Mouse (Mus musculus) hindbrain, embryonic 14.5 days (tissue): ENCODE results near the gene Clcn6. TPM values are rescaled to one million over a fixed set of nuclear protein-coding genes. Genes with fewer than 3 reads are reported as not detected.

Experiments used
- ATAC-seq: fragments of 200-750 bp; cut with Nextera tagmentation; 2 replicates; pipeline ENCODE4 v1.8.0; 2017; ENCODE audit warnings: moderate number of reproducible peaks, mild to moderate bottlenecking, moderate TSS enrichment, moderate library complexity; ENCODE audit not compliant: low FRiP score
- DNase-seq: peaks from one replicate; pipeline ENCODE4 v3.0.0-alpha.2; 2015; ENCODE audit warnings: low spot score
- H3K27ac ChIP-seq: fragments of 300-500 bp; sonication (generic); 2 replicates; pipeline ENCODE4 v1.5.1; 2014; ENCODE audit warnings: mild to moderate bottlenecking, moderate library complexity
- H3K27me3 ChIP-seq: fragments of 300-500 bp; sonication (generic); 2 replicates; pipeline ENCODE4 v1.6.1; 2014; ENCODE audit warnings: mild to moderate bottlenecking, low read length, mixed read lengths; ENCODE audit not compliant: control insufficient read depth, insufficient read depth
- H3K36me3 ChIP-seq: fragments of 300-500 bp; sonication (generic); replicated peaks from 2 replicates; pipeline ENCODE4 v1.6.1; 2014; ENCODE audit not compliant: control insufficient read depth, insufficient read depth
- H3K4me1 ChIP-seq: fragments of 300-500 bp; sonication (generic); replicated peaks from 2 replicates; pipeline ENCODE4 v1.6.1; 2014; ENCODE audit warnings: antibody characterized with exemption, low read length, mixed read lengths; ENCODE audit not compliant: control insufficient read depth, insufficient read depth
- H3K4me2 ChIP-seq: fragments of 300-500 bp; sonication (generic); replicated peaks from 2 replicates; pipeline ENCODE4 v1.6.1; 2014; ENCODE audit warnings: mild to moderate bottlenecking, moderate library complexity
- H3K4me3 ChIP-seq: fragments of 300-500 bp; sonication (generic); replicated peaks from 2 replicates; pipeline ENCODE4 v1.5.1; 2014; ENCODE audit warnings: mild to moderate bottlenecking, low read length
- H3K9ac ChIP-seq: fragments of 300-500 bp; sonication (generic); 2 replicates; pipeline ENCODE4 v1.6.1; 2014
- H3K9me3 ChIP-seq: fragments of 300-500 bp; sonication (generic); 2 replicates; pipeline ENCODE4 v1.6.1; 2016; ENCODE audit warnings: low read length; ENCODE audit not compliant: control insufficient read depth
- WGBS: fragments of 180-500 bp; shearing (Covaris S2); extraction: QIAGEN DNeasy Blood & Tissue Kit; methylation state at CpG from one replicate; pipeline ENCODE4 v1.1.7; 2014; 5-methylcytosine and 5-hydroxymethylcytosine counted together
- polyA plus RNA-seq: library from polyadenylated mRNA; unstranded; fragments of >200 nt; fragmentation: Nextera tagmentation; extraction: Ambion mirVana; gene quantifications from 2 replicates; pipeline ENCODE4 v1.2.1, GENCODE M21; 2014

Gene Clcn6
- polyA plus RNA-seq, 1 experiment from 2014 or later = 24.8 TPM

DNA sequence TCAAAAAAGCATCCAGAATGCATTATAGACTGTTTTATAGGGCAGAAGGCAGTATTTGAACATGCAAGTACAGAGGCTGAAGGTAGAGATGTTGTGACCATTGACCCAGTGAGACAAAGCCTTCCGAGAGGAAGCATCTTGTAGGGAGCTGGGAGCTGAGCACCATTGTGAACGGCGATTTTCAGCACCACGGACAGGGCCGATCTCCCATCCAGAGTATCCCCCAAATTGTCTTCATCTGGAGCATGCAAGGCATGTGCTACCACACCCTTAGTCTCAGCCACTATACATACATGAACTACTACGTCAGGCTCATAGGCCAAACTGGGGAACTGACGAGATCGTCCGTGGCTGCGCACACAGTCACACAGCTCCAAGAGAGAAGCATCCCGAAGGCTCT is 81.5 kb downstream of the Clcn6 start:
- no peak for DNase-seq
- ATAC-seq = no peak
- H3K4me2 ChIP-seq = no peak overlapping the region
- WGBS = 40% methylated on average over 11 of the region's 11 CpGs
- no peak overlapping the region for H3K27ac ChIP-seq
- no peak overlapping the region for H3K9ac ChIP-seq
- H3K36me3 ChIP-seq = no peaks in the 10 kb centered on the region
- no peaks in the 10 kb centered on the region for H3K27me3 ChIP-seq
- H3K4me1 ChIP-seq = no peaks in the 10 kb centered on the region
- H3K9me3 ChIP-seq = no peaks in the 10 kb centered on the region
- H3K4me3 ChIP-seq = no peak overlapping the region

Other genes with a start within 250 kb of the Clcn6 start
- 4.8 and 6.1 TPM in 2 replicates for gene Zfp984, start 229.0 kb downstream of the Clcn6 start, polyA plus RNA-seq
- 7.2 and 7.3 TPM in 2 replicates for gene Zfp933, start 190.5 kb downstream of the Clcn6 start, polyA plus RNA-seq
- 20.8 and 25.5 TPM in 2 replicates for gene Miip, start 170.0 kb downstream of the Clcn6 start, polyA plus RNA-seq
- gene Fv1, start 169.8 kb downstream of the Clcn6 start, polyA plus RNA-seq = 7.2 and 11.3 TPM in 2 replicates
- 83.4 and 91.6 TPM in 2 replicates for gene Mfn2, start 134.1 kb downstream of the Clcn6 start, polyA plus RNA-seq
- gene Plod1, start 102.1 kb downstream of the Clcn6 start, polyA plus RNA-seq = 25.3 and 28.1 TPM in 2 replicates
- gene 2510039O18Rik, start 97.9 kb downstream of the Clcn6 start, polyA plus RNA-seq = 15.8 and 19.4 TPM in 2 replicates
- 0.25 TPM in 1 of 2 replicates, not detected in the other for gene Nppb, start 53.0 kb downstream of the Clcn6 start, polyA plus RNA-seq
- gene Nppa, start 38.1 kb downstream of the Clcn6 start, polyA plus RNA-seq = 2.4 TPM in 2 replicates
- gene Mthfr, start 256 bp upstream of the Clcn6 start, polyA plus RNA-seq = 17.4 and 18.7 TPM in 2 replicates
- 5.3 and 6.6 TPM in 2 replicates for gene Agtrap, start 49.2 kb upstream of the Clcn6 start, polyA plus RNA-seq
- 114 and 124 TPM in 2 replicates for gene Mad2l2, start 91.6 kb upstream of the Clcn6 start, polyA plus RNA-seq
- gene Draxin, start 91.9 kb upstream of the Clcn6 start, polyA plus RNA-seq = 16.9 and 17.4 TPM in 2 replicates
- 18.1 and 18.3 TPM in 2 replicates for gene Fbxo6, start 113.3 kb upstream of the Clcn6 start, polyA plus RNA-seq
- 98.6 and 101 TPM in 2 replicates for gene Fbxo44, start 121.7 kb upstream of the Clcn6 start, polyA plus RNA-seq
- gene Fbxo2, start 121.8 kb upstream of the Clcn6 start, polyA plus RNA-seq = 13.1 and 14.0 TPM in 2 replicates
- 16.6 and 16.9 TPM in 2 replicates for gene Disp3, start 249.1 kb upstream of the Clcn6 start, polyA plus RNA-seq